Mouse (Mus musculus) hematopoietic stem cell, adult 5-6 weeks (primary cell): ENCODE measurements around the gene Cfd. TPM values are rescaled to one million over a fixed set of nuclear protein-coding genes. Genes with fewer than 3 reads are reported as not detected.

Experiments used
- ATAC-seq, 2 experiments: fragments of 125-278 bp in 1 of 2; replicated peaks in 1 of 2; 2 replicates each; pipeline ENCODE4 v1.8.0; 2016 to 2017; ENCODE audit warnings: inconsistent platforms in 2 of 2, mild to moderate bottlenecking in 2 of 2, moderate number of reproducible peaks in 2 of 2, low read depth in 1 of 2, moderate TSS enrichment in 1 of 2; ENCODE audit not compliant: low FRiP score in 2 of 2, poor library complexity in 2 of 2, severe bottlenecking in 2 of 2, insufficient read depth in 1 of 2, low TSS enrichment in 1 of 2
- total RNA-seq: library from RNA; stranded (forward); fragments of 172-1452, 232-1000 nt; gene quantifications from 2 replicates; pipeline ENCODE4 v1.2.3, GENCODE M21; 2017

Cfd gene
- total RNA-seq, 1 experiment from 2014 or later = not detected

- ATAC-seq = no peak
Observed at GRCm38 (mm10) chr10:79936284-79936910, 45.7 kb downstream of the Cfd start.

- ATAC-seq = peak; percentile 54 to 65
Observed at GRCm38 (mm10) chr10:79936911-79937441, 46.3 kb downstream of the Cfd start.

- ATAC-seq = no peak
Observed at GRCm38 (mm10) chr10:79937775-79938526, 47.3 kb downstream of the Cfd start.

GRCm38 (mm10) chr10:79940749-79941148, 50.1 kb downstream of the Cfd start:
- peak; percentile 65 to 69 for ATAC-seq

Other genes starting within 250 kb of the Cfd start
- gene Odf3l2, start 245.1 kb upstream of the Cfd start, total RNA-seq = not detected in 2 replicates
- not detected in 2 replicates for gene Madcam1, start 226.3 kb upstream of the Cfd start, total RNA-seq
- gene Tpgs1, start 221.5 kb upstream of the Cfd start, total RNA-seq = 0.50 and 7.2 TPM in 2 replicates
- 64.2 and 65.0 TPM in 2 replicates for gene Cdc34, start 208.7 kb upstream of the Cfd start, total RNA-seq
- 0.94 TPM in 1 of 2 replicates, not detected in the other for gene Gzmm, start 201.8 kb upstream of the Cfd start, total RNA-seq
- gene Bsg, start 186.4 kb upstream of the Cfd start, total RNA-seq = 203 and 235 TPM in 2 replicates
- 0.44 TPM in 1 of 2 replicates, not detected in the other for gene Hcn2, start 174.2 kb upstream of the Cfd start, total RNA-seq
- 10.9 and 12.1 TPM in 2 replicates for gene Polrmt, start 144.3 kb upstream of the Cfd start, total RNA-seq
- not detected in 2 replicates for gene Fgf22, start 135.8 kb upstream of the Cfd start, total RNA-seq
- 16.1 and 21.7 TPM in 2 replicates for gene Rnf126, start 123.9 kb upstream of the Cfd start, total RNA-seq
- gene Fstl3, start 113.6 kb upstream of the Cfd start, total RNA-seq = 0.99 and 1.6 TPM in 2 replicates
- gene Prss57, start 99.9 kb upstream of the Cfd start, total RNA-seq = 10.0 and 18.4 TPM in 2 replicates
- gene Palm, start 97.3 kb upstream of the Cfd start, total RNA-seq = 8.8 and 12.4 TPM in 2 replicates
- 0.13 TPM in 1 of 2 replicates, not detected in the other for gene Misp, start 69.9 kb upstream of the Cfd start, total RNA-seq
- gene Ptbp1, start 36.4 kb upstream of the Cfd start, total RNA-seq = 165 and 178 TPM in 2 replicates
- 25.6 and 141 TPM in 2 replicates for gene Prtn3, start 16.4 kb upstream of the Cfd start, total RNA-seq
- gene Plppr3, start 16.2 kb upstream of the Cfd start, total RNA-seq = 67.8 and 93.7 TPM in 2 replicates
- 41.4 and 147 TPM in 2 replicates for gene Elane, start 4.6 kb upstream of the Cfd start, total RNA-seq
- gene Med16, start 18.1 kb downstream of the Cfd start, total RNA-seq = 26.8 and 34.2 TPM in 2 replicates
- not detected in 2 replicates for gene Gm26602, start 20.0 kb downstream of the Cfd start, total RNA-seq
- gene Kiss1r, start 26.1 kb downstream of the Cfd start, total RNA-seq = 0.10 and 0.19 TPM in 2 replicates
- 56.9 and 83.5 TPM in 2 replicates for gene R3hdm4, start 30.4 kb downstream of the Cfd start, total RNA-seq
- 7.6 and 10.1 TPM in 2 replicates for gene Arid3a, start 36.2 kb downstream of the Cfd start, total RNA-seq
- gene Wdr18, start 69.3 kb downstream of the Cfd start, total RNA-seq = 19.3 and 23.0 TPM in 2 replicates
- gene Grin3b, start 79.9 kb downstream of the Cfd start, total RNA-seq = not detected in 2 replicates
- gene Tmem259, start 93.5 kb downstream of the Cfd start, total RNA-seq = 47.4 and 59.9 TPM in 2 replicates
- 62.2 and 103 TPM in 2 replicates for gene Cnn2, start 97.7 kb downstream of the Cfd start, total RNA-seq
- 11.5 and 15.9 TPM in 2 replicates for gene Abca7, start 105.6 kb downstream of the Cfd start, total RNA-seq
- 80.9 and 114 TPM in 2 replicates for gene Arhgap45, start 125.8 kb downstream of the Cfd start, total RNA-seq
- 85.5 and 101 TPM in 2 replicates for gene Polr2e, start 148.9 kb downstream of the Cfd start, total RNA-seq
- 306 and 388 TPM in 2 replicates for gene Gpx4, start 156.3 kb downstream of the Cfd start, total RNA-seq
- 26.4 and 32.1 TPM in 2 replicates for gene Sbno2, start 214.7 kb downstream of the Cfd start, total RNA-seq
- 106 and 153 TPM in 2 replicates for gene Stk11, start 224.9 kb downstream of the Cfd start, total RNA-seq
- 27.9 and 29.8 TPM in 2 replicates for gene Atp5d, start 247.8 kb downstream of the Cfd start, total RNA-seq
- gene Cbarp, start 250.0 kb downstream of the Cfd start, total RNA-seq = 2.2 and 2.4 TPM in 2 replicates